Mouse (Mus musculus) stomach, postnatal 0 days (tissue): ENCODE measurements around the gene Prdm16.

Experiments
- CTCF ChIP-seq: IDR thresholded peaks from 2 replicates; pipeline ENCODE4 v1.5.1; 2016; ENCODE audit warnings: antibody characterized with exemption, low read depth, mild to moderate bottlenecking, moderate library complexity
- EP300 ChIP-seq: optimal IDR thresholded peaks from 2 replicates; pipeline ENCODE3; 2016; ENCODE audit warnings: antibody characterized with exemption

DNA sequence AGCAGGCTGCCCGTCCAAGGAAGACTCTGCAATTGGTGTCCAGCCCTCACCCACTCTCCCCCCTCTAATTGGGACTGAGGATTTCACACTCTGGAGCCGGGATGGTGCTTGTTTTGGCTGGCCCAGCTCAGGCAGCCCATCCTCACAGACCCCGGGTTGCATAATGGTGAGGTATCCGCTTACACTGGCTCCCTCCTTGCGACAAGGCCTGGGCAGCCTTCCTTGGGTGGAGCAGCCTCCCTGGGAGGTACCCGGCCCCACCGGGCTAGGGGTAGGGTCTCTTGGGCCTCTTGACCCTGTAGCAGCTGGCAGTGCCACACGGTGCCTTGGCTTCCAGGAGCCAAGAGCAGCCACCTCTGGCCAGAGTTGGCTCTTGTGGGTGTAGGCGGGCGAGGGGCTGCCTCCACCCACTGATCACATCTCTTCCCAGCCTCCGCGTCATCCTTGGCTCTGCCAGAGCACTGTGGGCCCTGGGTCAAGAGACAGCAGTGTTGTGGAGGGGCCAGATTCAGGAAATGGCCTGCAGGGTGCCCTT lies 26.1 kb upstream of the Prdm16 start:
- TF ChIP-seq CTCF, result no peak
- TF ChIP-seq EP300, result no peak
